Mouse (Mus musculus) embryonic facial prominence, embryonic 14.5 days (tissue): ENCODE measurements around the gene Gm10283. TPM values are rescaled to one million over a fixed set of nuclear protein-coding genes. Genes with fewer than 3 reads are reported as not detected.

Experiments
- ATAC-seq: fragments of 200-750 bp; cut with Nextera tagmentation; 2 replicates; pipeline ENCODE4 v1.8.0; 2017; ENCODE audit warnings: low read depth, moderate number of reproducible peaks, moderate TSS enrichment
- DNase-seq: peaks from one replicate; pipeline ENCODE4 v3.0.0-alpha.2; 2015; ENCODE audit warnings: low spot score
- H3K27ac ChIP-seq: fragments of 300-500 bp; sonication (generic); replicated peaks from 2 replicates; pipeline ENCODE4 v1.5.1; 2014; ENCODE audit warnings: low read depth, mild to moderate bottlenecking, low read length, moderate library complexity
- H3K27me3 ChIP-seq: fragments of 300-500 bp; sonication (generic); replicated peaks from 2 replicates; pipeline ENCODE4 v1.6.1; 2014; ENCODE audit warnings: low read length; ENCODE audit not compliant: control insufficient read depth, insufficient read depth
- H3K36me3 ChIP-seq: fragments of 300-500 bp; sonication (generic); 2 replicates; pipeline ENCODE4 v1.6.1; 2014; ENCODE audit warnings: low read length, mixed read lengths; ENCODE audit not compliant: control insufficient read depth, insufficient read depth
- H3K4me1 ChIP-seq: fragments of 300-500 bp; sonication (generic); 2 replicates; pipeline ENCODE4 v1.6.1; 2014; ENCODE audit warnings: antibody characterized with exemption, low read length; ENCODE audit not compliant: control insufficient read depth, insufficient read depth
- H3K4me2 ChIP-seq: fragments of 300-500 bp; sonication (generic); 2 replicates; pipeline ENCODE4 v1.6.1; 2014; ENCODE audit warnings: low read depth, mild to moderate bottlenecking, low read length, moderate library complexity, mixed read lengths
- H3K4me3 ChIP-seq: fragments of 300-500 bp; sonication (generic); 2 replicates; pipeline ENCODE4 v1.5.1; 2014; ENCODE audit warnings: low read depth, mild to moderate bottlenecking, low read length
- H3K9ac ChIP-seq: fragments of 300-500 bp; sonication (generic); 2 replicates; pipeline ENCODE4 v1.6.1; 2014; ENCODE audit warnings: low read depth, mild to moderate bottlenecking, low read length, moderate library complexity, mixed read lengths
- H3K9me3 ChIP-seq: fragments of 300-500 bp; sonication (generic); 2 replicates; pipeline ENCODE4 v1.6.1; 2016; ENCODE audit warnings: low read length; ENCODE audit not compliant: control insufficient read depth
- WGBS: fragments of 180-500 bp; shearing (Covaris S2); extraction: QIAGEN DNeasy Blood & Tissue Kit; methylation state at CpG from one replicate; pipeline ENCODE4 v1.1.7; 2014; 5-methylcytosine and 5-hydroxymethylcytosine counted together
- polyA plus RNA-seq: library from polyadenylated mRNA; unstranded; fragments of >200 nt; fragmentation: Nextera tagmentation; extraction: Ambion mirVana; gene quantifications from 2 replicates; pipeline ENCODE4 v1.2.1, GENCODE M21; 2014

The Gm10283 gene
- polyA plus RNA-seq, 1 experiment from 2014 or later = not detected

- ATAC-seq (no peak), DNase-seq (no peak)
- no peaks in the 10 kb centered on the region for H3K9me3 ChIP-seq
- no peak overlapping the region for H3K4me3 ChIP-seq
- H3K27me3 ChIP-seq = no peaks in the 10 kb centered on the region
- 88% methylated on average over 2 of the region's 2 CpGs for WGBS
- no peaks in the 10 kb centered on the region for H3K36me3 ChIP-seq
- H3K4me1 ChIP-seq = no peaks in the 10 kb centered on the region
- no peak overlapping the region for H3K27ac ChIP-seq
- no peak overlapping the region for H3K9ac ChIP-seq
- H3K4me2 ChIP-seq = no peak overlapping the region
These were observed 116.4 kb downstream of the Gm10283 start for GRCm38 (mm10) chr8:60386589-60386988.

Other genes with a start within 250 kb of the Gm10283 start
- gene Aadat, start 2.7 kb upstream of the Gm10283 start, polyA plus RNA-seq = 0.21 and 0.73 TPM in 2 replicates
- gene Mfap3l, start 129.6 kb upstream of the Gm10283 start, polyA plus RNA-seq = 3.1 and 3.6 TPM in 2 replicates